Mouse (Mus musculus): ENCODE results near the gene Atg2b. TPM values are rescaled to one million over a fixed set of nuclear protein-coding genes. Genes with fewer than 3 reads are reported as not detected.

Gene Atg2b
- 16.2 and 16.5 TPM in 2 replicates for total RNA-seq (2015)
- 14.1 and 14.7 TPM in 2 replicates for total RNA-seq (2017)

DNA sequence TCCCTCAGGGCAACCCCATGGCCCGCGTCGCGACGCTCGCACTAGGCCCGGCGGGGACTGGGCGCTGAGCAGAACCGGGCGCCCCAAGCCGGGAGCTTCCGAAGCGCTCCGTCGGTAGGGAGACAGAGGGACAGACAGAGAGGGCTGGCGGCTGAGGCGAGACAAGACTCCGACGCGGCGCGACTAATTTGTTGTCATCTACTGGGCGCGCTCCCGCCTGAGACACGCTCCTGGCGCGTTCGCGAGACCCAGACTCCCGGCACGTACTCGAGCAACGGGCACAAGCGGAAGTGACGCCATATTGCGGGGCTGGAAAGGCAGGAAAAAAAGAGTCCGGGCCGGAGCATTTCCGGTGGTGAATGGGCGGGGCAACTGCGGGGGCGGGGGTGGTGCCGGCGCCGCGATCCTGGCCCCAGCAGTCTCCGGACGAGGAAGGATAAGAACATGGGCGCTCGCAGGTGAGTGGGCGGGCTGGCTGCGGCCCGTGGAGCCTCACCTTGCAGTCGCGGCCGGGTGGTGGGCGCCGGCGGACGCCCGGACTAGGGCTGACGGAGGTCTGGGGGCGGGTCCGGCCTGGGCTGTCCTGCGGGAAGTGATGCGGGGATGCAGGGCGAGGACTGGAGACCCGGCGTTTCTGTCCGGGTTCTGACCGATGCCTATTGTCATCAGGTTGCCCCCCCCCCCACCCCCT is at the start of gene Atg2b:
TSS of gene Atg2b (minus strand) at position 211 of the 691 bp plus-strand sequence.
- ATAC-seq (ENCODE audit: poor library complexity, severe bottlenecking), result peak; percentile 86

DNA sequence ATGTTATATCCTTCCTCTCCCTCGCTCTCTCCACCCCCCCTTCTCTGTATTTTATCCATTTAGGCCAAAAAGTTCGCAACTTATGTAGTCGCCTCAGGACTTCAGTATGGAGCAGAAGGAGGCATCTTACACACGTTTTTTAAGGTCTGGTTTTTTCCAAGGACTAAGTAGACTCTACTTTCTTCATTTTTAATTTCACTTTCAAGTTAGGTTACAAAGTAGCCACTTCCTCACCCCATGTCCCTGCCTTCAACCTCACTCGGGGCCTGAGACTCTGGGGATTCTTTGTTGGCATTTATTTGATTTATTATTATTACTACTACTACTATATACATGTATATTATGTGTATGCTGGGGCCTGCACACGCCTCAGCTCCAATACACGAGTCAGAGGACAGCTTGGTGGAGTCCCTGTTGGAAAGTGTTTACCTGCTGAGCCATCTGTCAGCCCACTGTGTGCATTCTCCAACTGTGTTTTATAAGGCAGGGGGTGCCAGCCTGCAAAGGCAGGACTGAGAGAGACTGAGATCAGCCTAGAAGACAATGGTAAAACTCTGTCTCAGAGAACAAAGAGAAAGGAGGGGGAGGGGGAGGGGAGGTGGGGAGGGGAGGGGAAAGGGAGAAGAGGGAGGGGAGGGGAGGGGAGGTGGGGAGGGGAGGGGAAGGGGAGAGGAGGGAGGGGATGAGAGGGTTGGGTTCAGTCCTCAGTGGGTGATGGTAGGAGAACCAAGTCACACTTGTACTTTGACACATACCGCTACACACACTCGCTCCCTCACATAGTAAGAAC is 48.6 kb upstream of the Atg2b start:
- peak; percentile 82 for ATAC-seq (ENCODE audit: poor library complexity, severe bottlenecking)

DNA sequence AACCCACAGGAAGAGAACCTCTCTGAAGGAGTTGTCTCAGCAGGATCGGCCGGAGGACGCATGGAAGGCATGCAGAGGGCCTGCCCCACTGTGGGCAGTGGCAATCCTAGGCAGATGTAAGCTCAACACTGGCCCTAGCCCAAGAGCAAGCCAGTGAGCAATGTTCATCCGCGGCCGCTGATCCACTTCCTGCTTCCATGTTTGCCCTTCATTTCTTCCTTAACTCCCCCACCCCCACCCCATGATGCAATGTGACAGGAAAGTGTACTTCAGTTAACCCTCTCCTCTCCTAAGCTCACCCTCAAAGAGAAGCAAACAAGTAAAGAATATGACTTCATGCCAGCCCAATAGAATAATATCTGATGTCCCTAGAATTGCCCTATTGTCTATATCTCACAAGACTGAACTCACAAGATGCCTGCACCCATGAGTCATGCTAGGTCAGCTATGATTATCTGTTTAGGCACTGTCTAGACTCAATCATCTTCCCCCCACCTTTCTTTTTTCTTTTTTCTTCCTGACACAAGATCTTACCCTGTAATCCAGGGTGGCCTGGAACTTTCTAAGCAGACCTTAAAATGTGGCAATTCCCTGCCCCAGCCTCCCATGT is 45.9 kb upstream of the Atg2b start:
- peak; percentile 28; the same call in 1 of the 2 replicates for ATAC-seq (ENCODE audit: poor library complexity, severe bottlenecking)

DNA sequence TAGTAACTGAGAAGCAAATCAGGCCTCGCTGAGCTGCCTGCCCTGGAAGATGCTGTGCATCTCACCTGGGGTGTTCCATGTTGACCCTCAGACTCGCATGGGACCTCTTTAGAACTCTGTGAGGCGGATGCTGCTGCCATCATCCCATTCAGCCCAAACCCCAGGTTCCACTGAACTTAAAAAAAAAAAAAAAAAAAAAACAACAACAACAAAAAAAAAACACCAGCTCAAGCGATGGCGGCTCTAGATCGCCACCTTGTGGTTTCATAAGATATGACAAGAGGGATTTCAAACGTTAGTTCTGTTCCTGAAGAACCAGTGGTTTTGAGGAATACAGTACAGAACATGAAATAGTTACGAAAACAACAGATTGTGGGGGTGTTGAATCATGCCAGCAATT is 43.0 kb upstream of the Atg2b start:
- peak; percentile 60 for ATAC-seq (ENCODE audit: poor library complexity, severe bottlenecking)

DNA sequence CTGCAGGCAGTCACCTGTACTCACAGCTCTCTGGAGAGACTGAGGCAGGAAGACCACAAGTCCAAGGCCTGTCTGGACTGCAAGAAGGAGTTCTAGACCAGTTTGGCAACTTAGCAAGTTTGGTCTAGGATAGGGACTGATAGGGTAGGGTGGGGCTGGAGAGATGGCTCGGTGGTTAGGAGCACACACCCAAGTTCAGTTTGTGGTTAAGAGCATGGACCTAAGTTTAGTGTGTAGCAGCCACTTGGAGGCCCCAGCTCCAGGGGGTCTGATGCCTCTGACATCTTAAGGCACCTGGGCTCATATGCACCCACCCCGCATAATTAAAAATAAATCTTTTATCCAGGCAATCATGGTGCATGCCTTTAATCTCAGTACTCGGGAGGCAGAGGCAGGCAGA is 42.3 kb upstream of the Atg2b start:
- ATAC-seq (ENCODE audit: poor library complexity, severe bottlenecking), result no peak

DNA sequence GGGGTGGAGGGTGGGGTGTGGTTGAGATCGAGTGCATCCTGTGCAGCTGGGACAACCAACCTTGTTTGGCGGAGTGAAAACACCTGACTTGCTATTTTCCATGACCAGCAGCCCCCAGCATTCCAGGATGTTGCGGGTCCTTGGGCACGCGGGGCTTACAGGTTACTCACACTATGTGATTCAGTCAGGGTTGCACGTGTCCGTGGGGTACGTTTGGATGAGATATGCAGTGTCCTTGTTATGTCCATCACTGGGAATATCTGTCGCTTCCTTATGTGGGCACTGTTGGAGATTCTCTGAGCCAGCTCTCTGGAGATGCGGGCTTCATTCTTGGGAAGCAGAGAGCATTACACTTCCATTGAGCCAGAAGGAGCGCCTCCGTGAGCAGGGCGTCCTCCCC is 40.7 kb upstream of the Atg2b start:
- no peak for ATAC-seq (ENCODE audit: poor library complexity, severe bottlenecking)

DNA sequence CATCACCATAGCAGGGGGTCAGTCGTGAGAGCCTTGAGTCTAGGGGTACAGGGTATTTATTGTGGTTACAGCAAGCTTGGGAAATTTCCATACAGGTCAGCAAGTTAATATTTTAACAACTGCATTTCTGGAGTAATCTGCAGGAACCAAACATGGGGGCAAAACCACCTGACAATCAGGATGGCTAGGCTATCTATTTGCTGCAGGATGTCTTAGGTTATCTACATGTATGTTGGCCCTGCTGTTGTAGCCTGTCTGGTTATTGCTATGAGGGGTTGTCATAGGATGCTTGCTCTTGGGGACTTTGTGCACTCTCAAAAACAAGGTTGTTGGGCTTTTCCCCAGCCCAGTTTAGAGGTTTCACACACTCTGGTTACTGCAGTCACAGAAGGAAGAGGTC is 39.6 kb upstream of the Atg2b start:
- ATAC-seq (ENCODE audit: poor library complexity, severe bottlenecking), result no peak

DNA sequence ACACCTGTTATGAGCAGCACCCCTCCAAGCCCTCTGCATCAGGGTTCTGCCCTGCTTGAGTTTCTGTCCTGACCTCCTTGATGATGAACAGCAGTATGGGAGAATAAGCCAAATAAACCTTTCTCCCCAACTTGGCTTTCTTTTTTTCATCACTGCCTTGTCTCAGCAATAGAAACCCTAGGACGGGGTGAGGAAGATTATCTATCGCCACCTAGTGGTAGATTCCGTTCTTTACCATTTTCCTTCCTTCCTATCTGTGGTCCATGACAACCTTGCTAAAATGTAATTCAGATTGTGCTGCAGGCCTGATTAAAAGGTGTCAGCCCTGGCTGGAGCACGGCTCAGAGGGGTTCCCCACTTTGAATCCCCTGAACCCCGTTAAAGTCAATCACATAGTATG is 37.6 kb upstream of the Atg2b start:
- peak; percentile 80 for ATAC-seq (ENCODE audit: poor library complexity, severe bottlenecking)

DNA sequence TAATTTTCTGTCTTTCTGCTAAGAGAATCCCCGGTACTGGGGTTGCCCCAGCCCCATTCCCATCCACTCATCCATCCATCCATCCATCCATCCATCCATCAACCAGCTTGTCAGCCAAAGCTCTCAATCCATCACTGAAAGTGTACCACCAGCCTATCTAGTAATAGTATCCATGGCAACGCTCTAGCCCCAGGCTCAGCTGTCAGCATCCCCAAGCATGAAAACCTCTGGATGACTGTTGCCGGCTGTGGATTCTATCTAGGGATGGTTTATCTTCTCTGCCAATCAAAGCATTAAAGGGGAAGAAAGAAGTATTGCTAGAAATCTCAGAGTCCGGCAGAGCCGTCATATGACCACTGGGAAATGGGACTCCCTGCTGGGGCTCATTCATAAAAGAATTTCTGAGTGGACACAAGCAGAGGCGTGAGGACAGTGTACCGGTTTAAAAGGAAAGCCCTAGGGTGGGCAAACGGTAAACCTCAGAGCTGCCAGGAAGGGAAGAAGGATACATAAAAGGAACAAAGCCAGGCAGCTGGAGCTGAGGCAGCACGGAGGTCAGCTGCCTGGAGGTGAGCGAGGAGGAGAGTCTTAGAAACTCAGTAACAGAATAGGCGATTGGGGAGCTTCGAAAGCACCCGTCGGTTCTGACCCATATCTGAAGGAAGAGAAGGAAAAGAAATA is 36.6 kb upstream of the Atg2b start:
- no peak for ATAC-seq (ENCODE audit: poor library complexity, severe bottlenecking)

DNA sequence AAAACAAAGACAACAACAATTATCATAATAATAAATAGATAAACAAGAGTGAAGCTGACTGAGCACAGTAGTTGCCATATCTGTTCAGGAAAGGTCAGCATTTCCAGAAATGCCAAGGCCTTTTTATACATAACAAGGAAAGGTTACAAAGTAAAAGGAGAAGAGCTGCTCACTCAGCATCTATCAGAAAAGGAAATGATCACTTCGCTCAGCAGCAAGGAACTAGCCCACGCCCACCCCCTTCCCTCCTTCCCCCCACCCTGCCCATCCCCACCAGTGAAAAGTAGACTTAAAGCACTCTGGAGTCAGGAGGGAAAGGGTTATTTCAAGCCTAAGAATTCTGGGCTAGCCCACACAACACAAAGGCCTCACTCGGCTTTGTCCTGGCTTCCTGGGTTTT is 35.2 kb upstream of the Atg2b start:
- no peak for ATAC-seq (ENCODE audit: poor library complexity, severe bottlenecking)

DNA sequence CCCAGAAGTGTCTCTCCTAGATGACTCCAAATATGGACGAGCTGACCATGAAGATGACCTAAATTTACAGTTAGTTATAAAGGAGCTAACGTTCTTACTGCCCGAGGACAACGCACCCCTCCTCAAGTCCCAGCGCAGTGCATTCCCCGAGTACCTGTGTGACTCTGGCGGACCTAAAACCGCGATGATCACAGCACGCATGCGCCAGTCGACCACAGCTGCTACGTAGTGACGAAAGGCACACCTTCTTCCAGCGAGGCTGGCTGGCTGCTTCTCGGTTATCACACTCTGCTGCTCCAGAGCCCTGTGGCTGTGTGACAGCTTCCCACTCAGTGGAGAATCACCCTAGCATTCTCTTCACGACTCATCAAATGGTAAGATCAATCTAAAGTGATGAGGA is 33.6 kb upstream of the Atg2b start:
- no peak for ATAC-seq (ENCODE audit: poor library complexity, severe bottlenecking)

DNA sequence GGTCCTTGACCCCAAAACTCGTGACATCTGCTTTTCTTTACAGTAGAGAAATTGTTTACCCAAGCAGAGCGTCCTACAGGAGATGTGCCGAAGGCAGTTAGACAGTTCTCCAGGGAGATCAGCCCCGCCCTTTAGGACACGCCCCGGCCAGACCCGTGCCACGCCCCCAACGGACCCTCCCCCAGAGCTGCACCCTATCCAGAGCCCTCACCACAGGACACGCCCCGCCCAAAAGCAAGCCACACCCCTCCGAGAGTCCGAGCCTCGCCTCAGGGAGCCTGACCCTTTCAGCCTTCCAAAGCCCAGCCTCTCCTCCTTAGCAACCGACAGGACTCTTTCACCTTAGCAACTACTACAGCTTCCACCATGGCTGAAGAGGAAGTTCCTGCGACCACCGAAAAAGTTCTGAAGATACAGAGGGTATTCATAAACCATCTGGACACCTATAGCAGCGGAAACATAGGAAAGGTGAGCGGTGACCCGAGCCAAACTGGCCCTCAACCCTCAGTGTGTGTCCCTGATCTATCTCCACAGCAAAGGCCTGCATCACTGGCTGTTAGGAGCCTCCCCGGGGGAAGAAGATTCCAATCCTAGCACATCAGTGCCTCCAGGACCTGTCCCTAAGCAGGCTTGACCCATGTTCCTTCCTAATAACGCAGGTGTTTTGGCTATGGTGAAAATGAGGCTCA is 20.9 kb upstream of the Atg2b start, which contains the start of gene Ak7:
TSS of gene Ak7 (plus strand) at position 178 of the 689 bp plus-strand sequence.
- peak; percentile 96 for ATAC-seq (ENCODE audit: poor library complexity, severe bottlenecking)

DNA sequence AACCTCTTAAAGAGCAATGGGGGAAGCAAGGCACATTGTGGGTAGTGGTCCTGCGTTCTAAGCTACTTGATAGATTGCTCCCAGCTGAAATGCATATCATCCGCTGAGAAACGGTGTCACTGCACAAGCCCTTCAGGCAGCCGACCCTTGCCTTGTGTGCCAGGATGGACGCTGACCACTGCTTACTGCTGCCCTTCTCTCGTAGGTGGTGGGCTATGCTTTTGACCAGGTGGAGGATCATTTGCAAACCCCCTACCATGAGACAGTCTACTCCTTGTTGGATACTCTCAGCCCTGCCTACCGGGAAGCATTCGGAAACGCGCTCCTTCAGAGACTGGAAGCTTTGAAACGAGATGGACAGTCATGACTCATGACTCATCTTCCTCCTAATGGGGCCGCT is 15.4 kb upstream of the Atg2b start:
- ATAC-seq (ENCODE audit: poor library complexity, severe bottlenecking), result no peak

DNA sequence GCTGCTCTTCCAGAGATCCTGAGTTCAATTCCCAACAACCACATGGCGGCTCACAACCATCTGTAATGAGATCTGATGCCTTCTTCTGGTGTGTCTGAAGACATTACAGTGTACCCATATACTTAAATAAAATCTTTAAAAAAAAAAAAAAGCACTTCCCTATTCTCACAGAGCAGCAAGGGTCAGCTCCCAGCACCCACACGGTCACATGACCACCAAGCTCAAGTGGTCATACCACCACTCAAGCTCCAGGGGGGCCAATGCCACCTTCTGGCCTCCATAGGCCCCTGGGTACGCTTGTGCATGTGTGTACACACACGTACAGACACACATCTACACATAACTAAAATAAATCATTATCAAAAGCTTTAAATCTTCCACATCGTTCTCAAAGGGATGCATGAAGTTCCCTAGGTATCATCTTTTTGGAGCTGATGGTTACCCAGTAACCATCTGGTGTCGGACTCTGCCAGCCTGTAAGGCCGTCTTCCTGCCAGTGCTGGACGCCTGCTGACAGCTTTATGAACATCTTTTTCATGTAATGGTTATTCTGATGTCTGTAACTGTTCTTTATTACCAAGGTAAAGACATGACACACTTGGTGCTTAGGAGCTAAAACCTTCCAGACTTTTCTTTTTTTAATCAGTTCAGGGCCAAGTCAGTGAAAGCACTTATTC is 12.2 kb upstream of the Atg2b start:
- no peak for ATAC-seq (ENCODE audit: poor library complexity, severe bottlenecking)

DNA sequence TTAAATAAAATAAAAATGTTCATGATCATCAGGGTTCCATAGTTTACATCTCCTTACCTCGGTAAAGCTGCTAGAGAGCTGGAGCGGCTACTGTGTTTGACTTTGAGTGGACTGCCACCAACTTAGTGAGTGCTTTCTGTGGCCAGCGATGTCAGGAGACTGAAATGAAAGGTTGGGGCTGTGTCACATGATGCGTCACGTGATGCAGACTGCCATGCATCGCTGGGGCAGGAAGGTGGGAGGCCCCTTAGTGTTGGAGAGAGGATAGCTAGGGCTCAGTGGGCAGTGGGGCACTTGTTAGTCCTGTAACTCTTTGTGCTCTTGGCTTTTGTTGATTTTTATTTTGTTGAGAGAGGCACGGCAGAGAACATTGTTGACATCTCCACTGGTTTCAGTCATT is 10.8 kb upstream of the Atg2b start:
- ATAC-seq (ENCODE audit: poor library complexity, severe bottlenecking), result no peak

DNA sequence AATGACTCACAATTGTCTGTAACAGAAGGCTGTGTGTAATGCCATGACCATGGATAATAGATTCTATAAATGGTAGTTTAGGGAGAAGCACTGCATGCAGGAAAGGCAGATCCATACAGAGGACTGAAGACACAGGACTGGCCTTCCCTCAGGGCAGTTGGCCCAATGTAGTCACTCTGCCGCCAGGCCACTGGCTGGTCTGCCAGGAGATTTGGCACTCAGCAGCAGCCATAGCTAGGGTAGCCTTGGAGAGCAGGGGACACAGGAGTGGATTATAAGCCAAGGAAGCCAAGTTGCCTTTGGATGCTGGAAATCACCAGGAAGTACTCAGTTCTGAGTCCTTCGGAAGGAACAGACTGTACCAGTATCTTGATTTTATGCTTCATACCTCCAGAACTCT is 9.0 kb upstream of the Atg2b start:
- no peak for ATAC-seq (ENCODE audit: poor library complexity, severe bottlenecking)

DNA sequence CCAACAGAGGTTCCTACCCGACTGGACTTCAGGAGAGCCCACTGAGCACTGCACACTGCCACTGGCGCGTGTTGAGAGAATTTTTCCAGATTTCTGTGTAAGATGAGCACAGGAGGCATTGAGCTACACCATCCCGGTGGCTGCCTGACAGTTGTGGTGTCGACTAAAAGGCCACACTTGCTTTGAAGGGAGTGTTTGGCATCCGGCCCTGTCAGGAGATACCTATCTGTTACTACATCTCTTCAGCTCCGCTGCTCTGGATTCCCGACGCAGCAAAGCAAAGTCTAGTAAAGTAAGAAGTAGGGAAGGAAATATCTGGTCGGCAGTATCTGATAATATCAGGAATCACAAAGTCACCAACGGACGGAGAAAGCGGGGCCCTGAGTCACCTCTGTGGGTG is 4.4 kb upstream of the Atg2b start:
- ATAC-seq (ENCODE audit: poor library complexity, severe bottlenecking), result no peak

DNA sequence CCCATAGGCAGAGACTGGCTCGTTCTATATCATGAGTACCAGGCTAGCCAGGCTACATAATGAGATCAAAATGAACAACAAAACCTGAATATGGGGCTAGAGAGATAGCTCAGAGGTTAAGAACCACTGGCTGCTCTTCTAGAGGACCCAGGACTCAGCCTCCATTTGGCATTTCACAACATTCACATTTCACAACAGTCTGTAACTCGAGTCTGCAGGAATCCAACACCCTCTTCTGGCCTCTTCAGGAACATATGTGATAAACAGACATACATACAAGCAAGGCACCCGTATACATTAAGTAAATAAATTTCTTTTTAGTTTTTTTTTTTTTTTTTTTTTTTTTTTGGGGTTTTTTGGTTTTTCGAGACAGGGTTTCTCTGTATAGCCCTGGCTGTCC is 3.5 kb upstream of the Atg2b start:
- 0 out of 2 replicates have a peak, but pooled peaks have one; percentile 26 for ATAC-seq (ENCODE audit: poor library complexity, severe bottlenecking)

DNA sequence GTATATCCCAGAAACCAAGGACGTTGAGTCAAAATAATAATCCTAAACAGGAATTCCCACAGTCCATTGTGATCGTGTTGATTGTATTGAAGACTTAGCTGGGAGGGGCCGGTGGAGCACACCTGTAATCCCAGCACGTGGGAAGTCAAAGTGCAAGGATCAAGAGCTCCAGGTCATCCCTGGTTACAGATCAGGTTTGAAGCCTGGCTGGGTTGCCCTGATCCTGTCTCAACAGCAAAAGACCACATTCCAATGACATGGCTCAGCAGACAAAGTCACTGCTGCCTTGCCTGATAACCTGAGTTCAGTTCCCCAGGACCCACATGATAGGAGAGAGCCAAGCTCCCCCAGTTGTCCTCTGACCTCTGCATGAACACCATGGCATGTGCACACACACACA is 2.4 kb upstream of the Atg2b start:
- ATAC-seq (ENCODE audit: poor library complexity, severe bottlenecking), result no peak

DNA sequence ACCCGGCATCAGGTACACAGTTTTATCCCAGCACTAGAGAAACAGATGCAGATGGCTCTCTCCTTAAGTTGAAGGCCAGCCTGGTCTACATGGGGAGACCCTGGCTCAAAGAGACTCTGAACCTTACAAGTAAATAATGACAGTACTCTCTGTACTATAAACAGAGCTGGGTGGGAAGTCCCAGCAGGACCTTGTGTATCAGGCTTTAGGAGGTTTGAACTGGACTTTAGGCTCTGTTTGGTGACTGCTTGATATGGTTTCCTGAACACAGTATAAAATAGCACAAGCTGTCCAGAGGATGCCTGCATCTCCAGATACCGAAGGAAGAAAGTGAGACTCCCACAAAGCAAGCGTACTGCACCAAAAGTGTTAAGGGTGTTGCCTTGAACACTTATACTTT is 1.8 kb upstream of the Atg2b start:
- no peak for ATAC-seq (ENCODE audit: poor library complexity, severe bottlenecking)

Measured in megakaryocyte, adult 5-6 weeks (primary cell).